23 mouse cellular contexts compared by ENCODE assay signal in genomic region chr14:108520914-108521313, GRCm38 (mm10).
A peak's percentile ranks its signal among the peaks of the same experiment; 100 is the strongest.
DNase-seq lines count a peak whose midpoint lies in the region; ATAC-seq and TF ChIP-seq lines count a peak whose summit lies in the region.
"Had no signal": no experiment of that assay in that cellular context is flagged by ENCODE, and none has a peak within 500 bp of the region (broad histone marks: within the 10 kb centered on the region; RNA-seq: fewer than 3 reads in every experiment).

No protein-coding gene starts in this region.

- H3K27ac ChIP-seq in CH12.LX (ENCODE audit: insufficient read depth, low read depth): no peak overlapping the region
- H3K27ac ChIP-seq in ES-E14 (ENCODE audit: insufficient read depth, low read depth, low read length, poor library complexity, severe bottlenecking): no peak overlapping the region
- H3K27ac ChIP-seq in MEL (ENCODE audit: control insufficient read depth, low read depth, low read length): no peak overlapping the region
- no peak overlapping the region for H3K27ac ChIP-seq in stomach, postnatal 0 days (replicated peaks)

- no peaks in the 10 kb centered on the region for H3K79me2 ChIP-seq in CH12.LX (replicated peaks; ENCODE audit: control insufficient read depth, extremely low read depth, insufficient read depth, poor library complexity, severe bottlenecking)
- H3K79me2 ChIP-seq in MEL (ENCODE audit: control insufficient read depth, insufficient read depth, low read length, poor library complexity): no peaks in the 10 kb centered on the region

- no peak for ATAC-seq in stomach, postnatal 0 days (ENCODE audit: low FRiP score, low TSS enrichment)
- ATAC-seq: activated CD4-positive, CD25-positive, alpha-beta regulatory T cell, adult 4 months; CD4-positive, CD25-positive, alpha-beta regulatory T cell, adult 4 months; Patski had no signal

- DNase-seq in CH12.LX (ENCODE audit: extremely low read depth) (no peak), ES-E14 (ENCODE audit: low read depth, low spot score) (no peak), MEL (ENCODE audit: low read depth, low spot score) (no peak)
- no peak for DNase-seq in stomach, postnatal 0 days (ENCODE audit: low spot score)
- no peak for DNase-seq in cerebellum, adult 11 months
- DNase-seq in spleen, adult 12 weeks (ENCODE audit: low spot score): no peak
- DNase-seq: adrenal gland, adult 2 months; adrenal gland, adult 8-10 months; adrenal gland, postnatal 10 days; adrenal gland, postnatal 14 days; adrenal gland, postnatal 25 days; adrenal gland, postnatal 36 days; B cell, adult 2 months; cerebellum, adult 11-12 months; cerebellum, adult 18-20 months; cerebellum, adult 2 months; cerebellum, adult 8-10 months; cerebellum, adult 9-10 months; cerebellum, adult 9-11 months had no signal

- TF ChIP-seq POLR2A in CH12.LX (IDR thresholded peaks at IDR 0.05; ENCODE audit: low read depth, low read length): no peak
- no peak for TF ChIP-seq POLR2A in MEL (IDR thresholded peaks at IDR 0.05; ENCODE audit: control insufficient read depth in 1 of 2, insufficient read depth in 1 of 2, low read depth in 1 of 2, low read length in 2 of 2, poor library complexity in 1 of 2)

- dilution Hi-C loops in CH12.LX (cut with MboI; ENCODE audit: extremely low pct_ligation_motif_present, extremely low pct_unique_long_range_greater_than_20kb, low sequenced_read_pairs): no loop called here

- in situ Hi-C loops in CH12.LX (cut with MboI; ENCODE audit: low pct_ligation_motif_present, low pct_unique_long_range_greater_than_20kb, low sequenced_read_pairs) (no loop called here), ES-E14 (cut with MboI; ENCODE audit: low sequenced_read_pairs in 2 of 2, unreplicated experiment in 2 of 2) (no loop called here)

- no peak for TF ChIP-seq CTCF in CH12.LX (conservative IDR thresholded peaks at IDR 0.05 in 1 of 2, IDR thresholded peaks at IDR 0.05 in 1 of 2; ENCODE audit: low read depth in 2 of 2, low read length in 2 of 2)
- TF ChIP-seq CTCF in MEL (IDR thresholded peaks at IDR 0.05 in 2 of 3, conservative IDR thresholded peaks at IDR 0.05 in 1 of 3; ENCODE audit: control insufficient read depth in 1 of 3, insufficient read depth in 1 of 3, low read depth in 2 of 3, low read length in 3 of 3, poor library complexity in 1 of 3, severe bottlenecking in 1 of 3): no peak
- TF ChIP-seq CTCF in stomach, postnatal 0 days (IDR thresholded peaks at IDR 0.05; ENCODE audit: low read depth): no peak

- H3K4me3 ChIP-seq in CH12.LX (replicated peaks in 1 of 3; ENCODE audit: low read depth in 2 of 3, low read length in 2 of 3, poor library complexity in 1 of 3) (no peak overlapping the region), ES-E14 (ENCODE audit: insufficient read depth in 1 of 2, low read depth in 1 of 2, low read length in 2 of 2, poor library complexity in 1 of 2, severe bottlenecking in 1 of 2) (no peak overlapping the region), MEL (ENCODE audit: control insufficient read depth in 1 of 2, insufficient read depth in 1 of 2, low read depth in 2 of 2, low read length in 2 of 2) (no peak overlapping the region)
- H3K4me3 ChIP-seq in stomach, postnatal 0 days (ENCODE audit: low read depth, low read length): no peak overlapping the region

- H3K36me3 ChIP-seq in CH12.LX (replicated peaks in 1 of 2; ENCODE audit: control insufficient read depth in 1 of 2, insufficient read depth in 1 of 2, low read length in 1 of 2) (no peaks in the 10 kb centered on the region), ES-E14 (ENCODE audit: control insufficient read depth, insufficient read depth, low read length, poor library complexity, severe bottlenecking) (no peaks in the 10 kb centered on the region), MEL (ENCODE audit: control insufficient read depth in 1 of 2, insufficient read depth in 2 of 2, low read length in 2 of 2) (no peaks in the 10 kb centered on the region)
- H3K36me3 ChIP-seq in stomach, postnatal 0 days (ENCODE audit: control insufficient read depth, insufficient read depth, low read length): no peaks in the 10 kb centered on the region
- H3K36me3 ChIP-seq: G1E had no signal

- no peaks in the 10 kb centered on the region for H3K27me3 ChIP-seq in CH12.LX (replicated peaks)
- H3K27me3 ChIP-seq in MEL (ENCODE audit: control insufficient read depth in 1 of 2, insufficient read depth in 2 of 2, low read length in 2 of 2): no peaks in the 10 kb centered on the region
- no peaks in the 10 kb centered on the region for H3K27me3 ChIP-seq in stomach, postnatal 0 days (ENCODE audit: control insufficient read depth, insufficient read depth, low read length)
- H3K27me3 ChIP-seq: Patski had no signal

- H3K4me2 ChIP-seq in CH12.LX (ENCODE audit: insufficient read depth, low read depth, poor library complexity, severe bottlenecking): no peak overlapping the region
- no peak overlapping the region for H3K4me2 ChIP-seq in stomach, postnatal 0 days (replicated peaks; ENCODE audit: low read depth)

- TF ChIP-seq EP300 in CH12.LX (IDR thresholded peaks at IDR 0.05; ENCODE audit: low read length) (no peak), MEL (IDR thresholded peaks at IDR 0.05; ENCODE audit: low read depth in 1 of 2, low read length in 2 of 2) (no peak)
- no peak for TF ChIP-seq EP300 in stomach, postnatal 0 days (optimal IDR thresholded peaks at IDR 0.05)

- H3K9ac ChIP-seq in CH12.LX (ENCODE audit: insufficient read depth, low read depth) (no peak overlapping the region), ES-E14 (ENCODE audit: insufficient read depth, low read depth, low read length, poor library complexity, severe bottlenecking) (no peak overlapping the region), MEL (ENCODE audit: control insufficient read depth, low read depth, low read length, poor library complexity, severe bottlenecking) (no peak overlapping the region)
- no peak overlapping the region for H3K9ac ChIP-seq in stomach, postnatal 0 days (ENCODE audit: low read length)

- peaks cover 6% of the 10 kb centered on the region for H3K9me3 ChIP-seq in CH12.LX (replicated peaks; ENCODE audit: low read length)
- no peaks in the 10 kb centered on the region for H3K9me3 ChIP-seq in ES-E14 (ENCODE audit: control insufficient read depth, insufficient read depth, low read depth, low read length)
- no peaks in the 10 kb centered on the region for H3K9me3 ChIP-seq in MEL (replicated peaks; ENCODE audit: insufficient read depth, low read length)
- no peaks in the 10 kb centered on the region for H3K9me3 ChIP-seq in stomach, postnatal 0 days (ENCODE audit: control insufficient read depth, low read length)

- TF ChIP-seq RAD21 in CH12.LX (IDR thresholded peaks at IDR 0.05; ENCODE audit: low read depth, low read length) (no peak), MEL (IDR thresholded peaks at IDR 0.05; ENCODE audit: low read depth, low read length) (no peak)

- H3K4me1 ChIP-seq in CH12.LX (ENCODE audit: control insufficient read depth in 1 of 2, insufficient read depth in 2 of 2) (no peaks in the 10 kb centered on the region), ES-E14 (ENCODE audit: control insufficient read depth in 2 of 2, insufficient read depth in 2 of 2, low read length in 2 of 2, poor library complexity in 1 of 2) (no peaks in the 10 kb centered on the region), MEL (ENCODE audit: control insufficient read depth in 1 of 2, insufficient read depth in 2 of 2, low read length in 2 of 2) (no peaks in the 10 kb centered on the region)
- no peaks in the 10 kb centered on the region for H3K4me1 ChIP-seq in stomach, postnatal 0 days (replicated peaks; ENCODE audit: control insufficient read depth, insufficient read depth)

- WGBS in stomach, postnatal 0 days: 48% methylated on average over 2 of the region's 2 CpGs

TF ChIP-seq in CH12.LX, 34 proteins besides CTCF, POLR2A, EP300 and RAD21:
- TF ChIP-seq MAFK (IDR thresholded peaks at IDR 0.05; ENCODE audit: insufficient replicate concordance, low read length): peak; percentile 67
- TF ChIP-seq IRF4 (IDR thresholded peaks at IDR 0.05; ENCODE audit: low read depth, low read length): no peak

TF ChIP-seq in ES-E14, 5 proteins besides CTCF, POLR2A, EP300 and RAD21:
- no peak for TF ChIP-seq CHD2 (IDR thresholded peaks at IDR 0.05; ENCODE audit: low read depth, low read length)
- no peak for TF ChIP-seq ZNF384 (IDR thresholded peaks at IDR 0.05; ENCODE audit: low read depth, low read length)
- TF ChIP-seq ZC3H11A (IDR thresholded peaks at IDR 0.05; ENCODE audit: borderline replicate concordance, low read depth, low read length): no peak
- TF ChIP-seq MAFK (IDR thresholded peaks at IDR 0.05; ENCODE audit: insufficient read depth, low read depth, low read length): peak; percentile 69
- no peak for TF ChIP-seq HCFC1 (IDR thresholded peaks at IDR 0.05; ENCODE audit: borderline replicate concordance, insufficient read depth, low read length)

TF ChIP-seq in MEL, 35 proteins besides CTCF, POLR2A, EP300 and RAD21:
- TF ChIP-seq MAFK (IDR thresholded peaks at IDR 0.05; ENCODE audit: borderline replicate concordance, low read depth, low read length): peak; percentile 23; the same call in 1 of the 2 replicates
- TF ChIP-seq MXI1 (IDR thresholded peaks at IDR 0.05; ENCODE audit: low read depth, low read length): no peak

Comparison
In these comparisons a context has a peak if more than half of its experiments do, and no peak if none do; other contexts are left out.
1. Of the 35 proteins assayed by ChIP-seq in both MEL and CH12.LX: peak only in MEL: none; only in CH12.LX: none; in both: MAFK; in neither: 34.